Mouse (Mus musculus) embryonic fibroblast, embryonic 13.5 days (primary cell): Measurements from ENCODE around the gene Iscu.

Experiments
- CTCF ChIP-seq: IDR thresholded peaks from 2 replicates; pipeline ENCODE4 v1.5.1; 2011; ENCODE audit warnings: mild to moderate bottlenecking, control low read depth, low read length, moderate library complexity, borderline replicate concordance; ENCODE audit not compliant: insufficient read depth
- POLR2A ChIP-seq: IDR thresholded peaks from 2 replicates; pipeline ENCODE4 v1.6.1; 2011; ENCODE audit warnings: low read depth, mild to moderate bottlenecking, control low read depth, low read length, moderate library complexity

DNA sequence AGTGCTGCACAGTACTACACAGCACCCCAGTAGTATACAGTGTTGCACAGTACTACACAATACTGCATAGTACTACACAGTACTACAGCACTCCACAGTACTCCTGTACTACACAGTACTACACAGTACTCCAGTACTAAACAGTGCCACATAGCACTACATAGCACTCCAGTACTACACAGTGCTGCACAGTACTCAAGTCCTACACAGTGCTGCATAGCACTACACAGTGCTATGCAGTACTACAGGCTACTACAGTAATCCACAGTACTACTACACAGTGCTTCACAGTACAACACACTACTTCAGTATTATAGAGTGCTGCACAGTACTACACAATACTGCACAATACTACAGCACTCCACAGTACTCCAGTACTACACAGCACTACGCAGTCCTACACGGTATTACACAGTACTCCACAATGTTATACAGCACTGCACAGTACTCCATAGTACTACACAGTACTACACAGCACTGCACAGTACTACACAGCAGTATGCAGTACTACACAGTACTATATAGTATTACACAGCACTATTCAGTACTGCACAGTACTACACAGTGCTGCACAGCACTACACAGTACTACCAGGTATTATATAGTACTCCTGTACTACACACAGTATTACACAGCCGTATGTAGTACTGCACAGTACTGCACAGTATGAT, 7.7 kb downstream of the Iscu start:
- TF ChIP-seq CTCF (no peak), POLR2A (no peak)
